Mouse (Mus musculus) brain, embryonic 14.5 days (tissue): ENCODE measurements around the gene Hoxd10.

ENCODE experiments used
- CTCF ChIP-seq: fragments of 200-500 bp; IDR thresholded peaks from 2 replicates; pipeline ENCODE4 v1.5.1; 2012; ENCODE audit warnings: inconsistent platforms, mild to moderate bottlenecking, moderate library complexity, borderline replicate concordance; ENCODE audit not compliant: insufficient read depth, insufficient read length; ENCODE audit errors: extremely low read depth
- POLR2A ChIP-seq: fragments of 200-500 bp; IDR thresholded peaks from 2 replicates; pipeline ENCODE4 v1.6.1; 2012; ENCODE audit warnings: mild to moderate bottlenecking, inconsistent platforms, borderline replicate concordance; ENCODE audit not compliant: poor library complexity, insufficient read depth, insufficient read length, severe bottlenecking; ENCODE audit errors: extremely low read depth

DNA sequence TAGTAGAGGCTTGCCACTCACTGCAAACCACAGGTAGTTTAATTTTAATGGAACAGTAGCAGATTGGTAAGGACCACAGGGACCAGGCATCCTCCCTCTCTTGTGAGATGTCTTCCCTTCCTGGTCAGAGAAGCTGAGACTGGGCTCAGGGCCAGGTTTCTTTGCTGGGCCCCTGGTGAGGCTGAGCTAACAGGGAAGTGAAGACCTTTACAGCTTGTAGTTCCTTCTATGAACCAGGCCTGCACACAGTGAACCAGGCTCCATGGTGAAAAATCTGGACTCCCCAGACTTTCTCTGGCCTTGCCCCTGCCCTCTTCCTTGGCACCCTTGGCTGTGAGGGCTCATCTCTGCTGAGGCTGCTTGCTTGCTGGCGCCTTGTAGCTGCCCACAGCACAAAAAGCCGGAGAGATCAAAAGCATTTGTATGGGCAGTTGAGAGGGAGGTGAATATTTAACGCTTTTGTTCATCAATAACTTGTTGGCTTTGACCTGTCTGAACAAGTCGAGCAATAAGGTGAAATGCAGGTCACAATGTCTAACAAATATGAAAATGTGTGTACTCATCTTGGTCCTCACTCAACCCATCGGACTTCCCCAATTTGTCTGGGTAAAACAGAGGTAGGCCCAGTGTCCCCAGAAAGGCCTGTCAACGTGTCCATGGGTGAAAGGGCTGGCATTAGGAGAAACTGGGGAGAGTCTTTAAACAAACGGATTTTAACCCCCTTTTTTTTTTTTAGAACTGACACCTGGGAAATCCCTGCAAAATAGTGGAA, 32.7 kb downstream of the Hoxd10 start:
- TF ChIP-seq CTCF (no peak), POLR2A (no peak)
